Mouse (Mus musculus) brain, adult 2 months (tissue): ENCODE data around the gene Slfnl1.

Source experiments
- DNase-seq: peaks from one replicate; pipeline ENCODE4 v3.0.0; 2011; ENCODE audit warnings: low read depth, low spot score

Gene Slfnl1

GRCm38 (mm10) chr4:120581711-120582110 lies 49.7 kb downstream of the Slfnl1 start:
- DNase-seq, result no peak
